Mouse (Mus musculus) liver, adult 2 months (tissue): ENCODE results near the gene Tacr1.

Experiments used
- CTCF ChIP-seq: fragments of 200-500 bp; IDR thresholded peaks from 2 replicates; pipeline ENCODE4 v1.5.1; 2011; ENCODE audit warnings: low read depth, low read length, control low read depth
- POLR2A ChIP-seq: fragments of 200-500 bp; IDR thresholded peaks from 2 replicates; pipeline ENCODE4 v1.6.1; 2011; ENCODE audit warnings: low read length, control low read depth; ENCODE audit not compliant: insufficient read depth; ENCODE audit errors: extremely low read depth

- TF ChIP-seq POLR2A (no peak), CTCF (no peak)
Observed at GRCm38 (mm10) chr6:82589387-82589786, 187.3 kb downstream of the Tacr1 start.
